Mouse (Mus musculus): Measurements from ENCODE around the gene Zfp574.

DNA sequence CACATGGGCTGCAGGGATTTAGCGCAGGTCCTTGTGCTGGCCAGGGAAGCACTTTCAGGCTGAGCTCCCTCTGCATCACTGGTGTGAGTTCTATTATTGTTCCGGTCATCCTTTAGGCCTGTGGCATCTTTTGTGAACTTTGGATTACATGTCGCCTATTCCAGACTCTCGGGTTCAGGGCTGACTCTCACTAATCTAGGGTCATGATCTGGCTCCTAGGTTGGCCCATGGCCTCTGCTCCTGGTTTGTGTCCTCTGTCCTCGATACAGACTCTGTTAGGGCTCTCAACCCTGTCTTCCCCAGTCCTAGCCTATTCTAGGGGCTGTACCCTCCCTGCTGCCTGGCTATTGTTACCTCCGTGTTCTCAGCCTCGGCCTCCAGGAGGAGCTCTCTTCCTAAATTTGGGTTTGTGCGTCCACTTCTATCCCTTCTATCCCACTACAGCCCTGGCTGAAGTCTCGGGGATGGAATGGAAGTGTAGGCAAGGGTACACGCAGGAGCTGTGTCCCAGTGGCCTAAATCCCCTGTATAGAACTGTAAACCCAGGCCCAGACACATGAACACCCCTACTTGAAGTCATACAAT, 46.4 kb upstream of the Zfp574 start:
- TF ChIP-seq CTCF (IDR thresholded peaks at IDR 0.05; ENCODE audit: low read depth) (peak; percentile 56), EP300 (optimal IDR thresholded peaks at IDR 0.05) (no peak)
